ENCODE assay signal across 8 mouse cellular contexts in genomic region chr11:102572866-102573663, GRCm38 (mm10). TPM values are rescaled to one million over a fixed set of nuclear protein-coding genes. Genes with fewer than 3 reads are reported as not detected.
DNase-seq lines count a peak whose midpoint lies in the region; ATAC-seq lines count a peak whose summit lies in the region.

No protein-coding gene starts in this region.

- no peaks in the 10 kb centered on the region for H3K9me3 ChIP-seq in hindbrain, embryonic 13.5 days

- DNase-seq in R1 (ENCODE audit: low read depth, low spot score): peak; percentile 88
- DNase-seq in cerebellum, postnatal 14 days: peak; percentile 94 to 97
- DNase-seq in frontal cortex, postnatal 14 days (ENCODE audit: low spot score in 2 of 2): peak; percentile 32 to 77
- peak; percentile 50 for DNase-seq in left cerebral cortex, adult 11 months (ENCODE audit: low spot score)
- peak; percentile 77 to 89 for DNase-seq in lung, postnatal 4 days
- DNase-seq in retina, postnatal 1 day: peak; percentile 90
- DNase-seq in urinary bladder, adult 18-20 months (ENCODE audit: low spot score in 2 of 2): peak; percentile 70 to 83

- H3K9ac ChIP-seq in hindbrain, embryonic 13.5 days: peak overlapping the region; percentile 56; the same call in 1 of the 2 replicates

- peak overlapping the region; percentile 67 for H3K4me2 ChIP-seq in hindbrain, embryonic 13.5 days

- WGBS in hindbrain, embryonic 13.5 days: 6% methylated on average over 18 of the region's 18 CpGs

- H3K27ac ChIP-seq in hindbrain, embryonic 13.5 days: no peak overlapping the region

- 0 out of 2 replicates have a peak, but pooled peaks cover 5% of the 10 kb centered on the region for H3K27me3 ChIP-seq in hindbrain, embryonic 13.5 days

- peaks cover 6% of the 10 kb centered on the region for H3K4me1 ChIP-seq in hindbrain, embryonic 13.5 days (replicated peaks)

- H3K36me3 ChIP-seq in hindbrain, embryonic 13.5 days: no peaks in the 10 kb centered on the region

- 0 out of 2 replicates have a peak, but pooled peaks have one; percentile 32 for ATAC-seq in hindbrain, embryonic 13.5 days (ENCODE audit: low FRiP score)

- H3K4me3 ChIP-seq in hindbrain, embryonic 13.5 days: peak overlapping the region; percentile 40

RNA-seq across cellular contexts. Expression of gene Gm11627, which starts 6.2 kb away (rescaled TPM):
- 2.8 and 5.3 TPM in 2 replicates for polyA plus RNA-seq in hindbrain, embryonic 13.5 days (2015; fragmentation: Nextera tagmentation; extraction: Ambion mirVana)

RNA-seq across cellular contexts. Expression of gene Gpatch8, which starts 16.9 kb away (rescaled TPM):
- polyA plus RNA-seq in hindbrain, embryonic 13.5 days (2015; fragmentation: Nextera tagmentation; extraction: Ambion mirVana): 83.4 and 86.1 TPM in 2 replicates

RNA-seq across cellular contexts. Expression of gene Fzd2, which starts 31.1 kb away (rescaled TPM):
- polyA plus RNA-seq in hindbrain, embryonic 13.5 days (2015; fragmentation: Nextera tagmentation; extraction: Ambion mirVana): 10.5 and 11.8 TPM in 2 replicates
